Comparison of ENCODE assay signal across 17 mouse cellular contexts in the genomic region with DNA sequence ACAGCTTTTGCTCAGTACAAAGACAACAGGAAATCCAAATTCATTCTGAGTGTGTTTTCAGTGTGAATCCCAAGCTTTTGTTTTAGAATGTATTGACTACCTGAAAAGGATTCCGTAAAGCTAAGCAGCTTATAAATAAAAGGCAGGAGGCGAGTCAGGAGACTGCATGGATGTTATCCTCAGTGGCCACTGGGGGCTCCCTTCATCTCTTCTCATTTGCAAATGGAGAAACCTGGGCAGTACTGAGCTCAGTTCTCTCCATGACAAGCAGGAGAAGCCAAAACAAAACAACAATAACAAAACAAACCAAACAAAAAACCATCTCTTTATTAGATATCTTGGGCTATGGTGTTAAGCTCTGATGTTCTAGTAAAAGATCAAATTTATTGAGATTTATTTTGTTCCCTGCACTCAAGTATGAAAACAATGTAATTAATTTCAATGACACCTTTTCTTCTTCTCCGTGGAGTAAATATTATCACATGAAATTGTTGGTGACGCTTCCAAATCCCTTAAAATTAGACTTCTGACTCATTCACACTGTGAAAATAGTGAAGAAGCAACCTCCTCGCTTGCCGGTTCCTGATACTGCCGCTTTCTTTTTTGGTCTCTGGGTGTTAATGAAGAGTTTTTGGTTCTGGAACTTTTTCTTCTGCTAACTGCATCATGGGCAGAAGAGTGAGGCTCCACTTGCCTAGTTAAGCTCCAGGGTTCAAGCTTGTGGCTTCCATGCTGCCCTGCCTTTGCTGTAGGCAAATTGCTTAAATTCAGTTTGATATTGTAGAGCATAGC. TPM values are rescaled to one million over a fixed set of nuclear protein-coding genes. Genes with fewer than 3 reads are reported as not detected.
DNase-seq lines count a peak whose midpoint lies in the region; ATAC-seq and TF ChIP-seq lines count a peak whose summit lies in the region.
"Had no signal": no experiment of that assay in that cellular context is flagged by ENCODE, and none has a peak within 500 bp of the region (broad histone marks: within the 10 kb centered on the region; RNA-seq: fewer than 3 reads in every experiment).

No protein-coding gene starts in this region.

- no peak for ATAC-seq in forebrain, embryonic 14.5 days
- ATAC-seq in forebrain, embryonic 11.5 days (replicated peaks; ENCODE audit: low FRiP score) = no peak
- no peak for ATAC-seq in megakaryocyte-erythroid progenitor cell, adult 5-6 weeks (replicated peaks; ENCODE audit: low FRiP score, low TSS enrichment, poor library complexity, severe bottlenecking)
- ATAC-seq: midbrain, embryonic 15.5 days had no signal

- no peaks in the 10 kb centered on the region for H3K4me1 ChIP-seq in forebrain, embryonic 14.5 days (ENCODE audit: control insufficient read depth, insufficient read depth, low read length)
- no peaks in the 10 kb centered on the region for H3K4me1 ChIP-seq in forebrain, embryonic 11.5 days (replicated peaks; ENCODE audit: control insufficient read depth, insufficient read depth, low read length)
- no peaks in the 10 kb centered on the region for H3K4me1 ChIP-seq in thymus, adult 2 months (replicated peaks; ENCODE audit: control insufficient read depth, insufficient read depth, low read length)
- H3K4me1 ChIP-seq: midbrain, embryonic 15.5 days had no signal

- no peaks in the 10 kb centered on the region for H3K9me3 ChIP-seq in forebrain, embryonic 14.5 days (replicated peaks; ENCODE audit: control insufficient read depth, low read length)
- no peaks in the 10 kb centered on the region for H3K9me3 ChIP-seq in forebrain, embryonic 11.5 days (ENCODE audit: control insufficient read depth, low read length)
- H3K9me3 ChIP-seq: heart, embryonic 13.5 days; hindbrain, embryonic 12.5 days; kidney, embryonic 15.5 days; midbrain, embryonic 15.5 days had no signal

- H3K36me3 ChIP-seq in forebrain, embryonic 14.5 days (ENCODE audit: control insufficient read depth, insufficient read depth, low read length) = no peaks in the 10 kb centered on the region
- H3K36me3 ChIP-seq in forebrain, embryonic 11.5 days (ENCODE audit: control insufficient read depth, insufficient read depth, low read length) = no peaks in the 10 kb centered on the region
- H3K36me3 ChIP-seq in thymus, adult 2 months (ENCODE audit: control insufficient read depth, insufficient read depth, low read length) = no peaks in the 10 kb centered on the region
- H3K36me3 ChIP-seq: hindbrain, embryonic 12.5 days; midbrain, embryonic 15.5 days had no signal

- no peak overlapping the region for H3K9ac ChIP-seq in forebrain, embryonic 14.5 days (ENCODE audit: low read length)
- H3K9ac ChIP-seq in forebrain, embryonic 11.5 days (ENCODE audit: low read length) = no peak overlapping the region
- H3K9ac ChIP-seq: heart, embryonic 13.5 days; hindbrain, embryonic 12.5 days; kidney, embryonic 15.5 days; midbrain, embryonic 15.5 days had no signal

- DNase-seq in forebrain, embryonic 14.5 days (ENCODE audit: low spot score) = peak; percentile 25
- no peak for DNase-seq in forebrain, embryonic 11.5 days (ENCODE audit: low spot score)
- no peak for DNase-seq in left cerebral cortex, adult 2 months (ENCODE audit: extremely low spot score in 1 of 2, low spot score in 2 of 2)
- no peak for DNase-seq in left cerebral cortex, adult 11 months (ENCODE audit: low spot score)
- DNase-seq in thymus, postnatal 4 days = peak; percentile 12
- DNase-seq in thymus, adult 2 months = no peak
- DNase-seq in heart, postnatal 4 days = no peak
- DNase-seq: lung, postnatal 14 days; thymus, postnatal 25 days had no signal

- intact Hi-C loops in left cerebral cortex, adult 2 months (cut with DNase I) = no loop called here

- no peaks in the 10 kb centered on the region for H3K27me3 ChIP-seq in forebrain, embryonic 14.5 days (replicated peaks; ENCODE audit: control insufficient read depth, insufficient read depth, low read length)
- H3K27me3 ChIP-seq in forebrain, embryonic 11.5 days (ENCODE audit: control insufficient read depth, insufficient read depth, low read length) = no peaks in the 10 kb centered on the region
- H3K27me3 ChIP-seq in thymus, adult 2 months (ENCODE audit: control insufficient read depth, insufficient read depth, low read length) = no peaks in the 10 kb centered on the region
- H3K27me3 ChIP-seq: heart, embryonic 13.5 days; hindbrain, embryonic 12.5 days; kidney, embryonic 15.5 days; midbrain, embryonic 15.5 days had no signal

- no peak overlapping the region for H3K27ac ChIP-seq in forebrain, embryonic 14.5 days (ENCODE audit: low read depth, low read length)
- H3K27ac ChIP-seq in forebrain, embryonic 11.5 days (ENCODE audit: low read depth, low read length) = no peak overlapping the region
- H3K27ac ChIP-seq in left cerebral cortex, adult 2 months = no peak overlapping the region
- no peak overlapping the region for H3K27ac ChIP-seq in thymus, adult 2 months (ENCODE audit: control insufficient read depth, insufficient read depth, low read length)
- H3K27ac ChIP-seq: heart, embryonic 13.5 days; hindbrain, embryonic 12.5 days; kidney, embryonic 15.5 days; midbrain, embryonic 15.5 days had no signal

- whole genome bisulfite sequencing in forebrain, embryonic 14.5 days = 71% methylated on average over 7 of the region's 7 CpGs
- WGBS in forebrain, embryonic 11.5 days = 76% methylated on average over 7 of the region's 7 CpGs
- WGBS in thymus, adult 2 months = 94% methylated on average over 7 of the region's 7 CpGs

- no peak overlapping the region for H3K4me2 ChIP-seq in forebrain, embryonic 14.5 days (ENCODE audit: low read length)
- H3K4me2 ChIP-seq in forebrain, embryonic 11.5 days (ENCODE audit: low read depth, low read length, severe bottlenecking) = no peak overlapping the region
- H3K4me2 ChIP-seq: heart, embryonic 13.5 days; hindbrain, embryonic 12.5 days; kidney, embryonic 15.5 days; midbrain, embryonic 15.5 days had no signal

- no peak overlapping the region for H3K4me3 ChIP-seq in forebrain, embryonic 14.5 days (ENCODE audit: low read depth, low read length)
- no peak overlapping the region for H3K4me3 ChIP-seq in forebrain, embryonic 11.5 days (ENCODE audit: low read depth, low read length)
- no peak overlapping the region for H3K4me3 ChIP-seq in left cerebral cortex, adult 2 months
- H3K4me3 ChIP-seq in thymus, adult 2 months (ENCODE audit: control insufficient read depth, insufficient read depth, low read length) = no peak overlapping the region
- H3K4me3 ChIP-seq: heart, embryonic 13.5 days; hindbrain, embryonic 12.5 days; kidney, embryonic 15.5 days; midbrain, embryonic 15.5 days had no signal

- TF ChIP-seq CTCF in left cerebral cortex, adult 2 months (IDR thresholded peaks at IDR 0.05) = peak; percentile 58
- TF ChIP-seq CTCF in thymus, adult 2 months (IDR thresholded peaks at IDR 0.05; ENCODE audit: borderline replicate concordance, control insufficient read depth, extremely low read depth, insufficient read depth, low read length, poor library complexity) = no peak

- TF ChIP-seq POLR2A in thymus, adult 2 months (IDR thresholded peaks at IDR 0.05; ENCODE audit: control insufficient read depth, extremely low read depth, insufficient read depth, low read length, poor library complexity) = no peak

RNA-seq across cellular contexts. Expression of a gene that starts 7.9 kb away (rescaled TPM):
- polyA plus RNA-seq in forebrain, embryonic 14.5 days (2014; fragmentation: Nextera tagmentation; extraction: Ambion mirVana) = 9.5 and 11.1 TPM in 2 replicates
- polyA plus RNA-seq in forebrain, embryonic 11.5 days (2014; fragmentation: Nextera tagmentation; extraction: Ambion mirVana) = 3.5 and 3.6 TPM in 2 replicates
- total RNA-seq in left cerebral cortex, adult 2 months (2021) = 10 to 100 TPM; 14.5 to 21.7 TPM
- not detected in 2 replicates for polyA plus RNA-seq in thymus, adult 2 months (2012; rRNA removed)
- total RNA-seq in heart, postnatal 4 days (2021) = not detected
- total RNA-seq in megakaryocyte-erythroid progenitor cell, adult 5-6 weeks (2014; fragmentation: Nextera tagmentation) = not detected in 2 replicates
- not detected in 2 replicates for total RNA-seq in megakaryocyte-erythroid progenitor cell, adult 5-6 weeks (2017)
- total RNA-seq: common myeloid progenitor, adult 5-6 weeks; gastrocnemius, adult 8-10 months; liver, adult 2 months had no signal
- polyA plus RNA-seq: liver, adult 2 months had no signal

Comparison
In these comparisons a context has a peak if more than half of its experiments do, and no peak if none do; other contexts are left out.
1. DNase-seq: peak in forebrain, embryonic 14.5 days (single experiment) and thymus, postnatal 4 days (single experiment); none in forebrain, embryonic 11.5 days (single experiment), left cerebral cortex, adult 2 months (0 of 2), left cerebral cortex, adult 11 months (single experiment), thymus, adult 2 months (single experiment) and heart, postnatal 4 days (single experiment).
2. RNA of a gene that starts 7.9 kb away (total RNA-seq): 14.5 to 21.7 TPM in left cerebral cortex, adult 2 months; not detected in heart, postnatal 4 days and not detected in megakaryocyte-erythroid progenitor cell, adult 5-6 weeks; every median in the first group is over 10 times any median in the second.